Comparison of ENCODE assay signal across 16 mouse cellular contexts in the genomic region with DNA sequence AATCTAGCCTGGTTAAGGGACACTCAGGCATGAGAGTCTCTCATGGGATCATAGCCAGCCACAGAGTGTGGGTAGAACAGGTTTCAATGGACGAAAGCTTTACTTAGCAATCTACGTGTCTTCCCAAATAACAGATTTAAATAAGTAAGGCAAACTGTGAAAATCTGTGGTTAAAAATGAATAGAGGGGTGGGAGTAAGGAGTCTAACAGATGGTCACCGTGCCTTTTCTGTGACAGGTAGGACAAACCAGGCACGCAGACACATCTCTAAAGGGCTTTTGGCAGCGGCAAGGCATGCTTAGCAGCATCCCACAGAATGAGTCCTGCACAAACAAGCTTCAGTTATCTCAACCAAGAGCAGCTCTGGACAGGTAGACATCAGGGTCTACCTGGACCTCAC. TPM values are rescaled to one million over a fixed set of nuclear protein-coding genes. Genes with fewer than 3 reads are reported as not detected.
DNase-seq lines count a peak whose midpoint lies in the region.
"Had no signal": no experiment of that assay in that cellular context is flagged by ENCODE, and none has a peak within 500 bp of the region (broad histone marks: within the 10 kb centered on the region; RNA-seq: fewer than 3 reads in every experiment).

No protein-coding gene starts in this region.

- DNase-seq in left cerebral cortex, postnatal 14 days (ENCODE audit: low spot score in 2 of 2): peak; percentile 27 to 31
- no peak for DNase-seq in left cerebral cortex, postnatal 4 days
- peak; percentile 31 to 48 for DNase-seq in right cerebral cortex, postnatal 10 days (ENCODE audit: low spot score in 2 of 2)
- no peak for DNase-seq in right cerebral cortex, postnatal 14 days
- DNase-seq in right cerebral cortex, postnatal 36 days (ENCODE audit: low spot score in 2 of 2): peak; percentile 8 to 22
- DNase-seq in layer of hippocampus, postnatal 36 days: no peak
- DNase-seq: adrenal gland, adult 2 months; adrenal gland, postnatal 14 days; cerebellum, adult 11-12 months; cerebellum, adult 8-10 months; cerebellum, postnatal 10 days; cerebellum, postnatal 36 days; embryo, embryonic 11 days; gastrocnemius, postnatal 10 days; gastrocnemius, postnatal 36 days; heart, adult 2 months had no signal

- intact Hi-C loops in left cerebral cortex, postnatal 14 days (cut with DNase I): no loop called here
- intact Hi-C loops in left cerebral cortex, postnatal 4 days (cut with DNase I): no loop called here

RNA-seq across cellular contexts. Expression of gene Socs5, which starts 59.9 kb away (rescaled TPM):
- total RNA-seq in left cerebral cortex, postnatal 14 days (2021): 10 to 100 TPM; 74.9 to 79.7 TPM
- 10 to 100 TPM; 47.1 to 48.2 TPM for total RNA-seq in left cerebral cortex, postnatal 4 days (2021)
- total RNA-seq in layer of hippocampus, postnatal 36 days (2021): 100 to 1,000 TPM; 102 to 112 TPM

Comparison
In these comparisons a context has a peak if more than half of its experiments do, and no peak if none do; other contexts are left out.
1. DNase-seq: peak in left cerebral cortex, postnatal 14 days (2 of 2), right cerebral cortex, postnatal 10 days (2 of 2) and right cerebral cortex, postnatal 36 days (2 of 2); none in left cerebral cortex, postnatal 4 days (single experiment), right cerebral cortex, postnatal 14 days (single experiment) and layer of hippocampus, postnatal 36 days (0 of 2).